Mouse (Mus musculus) Patski (cell line): ENCODE results near the gene Sema3c. TPM values are rescaled to one million over a fixed set of nuclear protein-coding genes. Genes with fewer than 3 reads are reported as not detected.
"Not testable (repeated sequence)": the region's sequence is repeated elsewhere in the genome, so short reads cannot be mapped to it uniquely, and the experiment has no call there.

Source experiments
- ATAC-seq: fragments of 100-300 bp; one replicate; pipeline ENCODE4 v1.8.0; 2021
- CTCF ChIA-PET: fragments of 350-600 bp; sonication (Branson Sonifier 250); formaldehyde crosslinking; loops from one replicate; lab custom pipeline; 2022; ENCODE audit warnings: inconsistent platforms; lab: Charles Lee
- POLR2A ChIA-PET: fragments of 350-600 bp; sonication (Branson Sonifier 250); formaldehyde crosslinking; loops from one replicate; lab custom pipeline; 2022; ENCODE audit warnings: antibody characterized with exemption, inconsistent platforms; lab: Charles Lee
- DNase-seq: peaks from one replicate; pipeline ENCODE4 v3.0.0-alpha.2; 2011; ENCODE audit warnings: low read depth, low spot score
- H3K27me3 ChIP-seq: fragments of 371-371 bp; one replicate; pipeline ENCODE4 v1.5.1; 2021
- CTCF ChIP-seq: fragments of 100-300 bp; IDR thresholded peaks from one replicate; pipeline ENCODE4 v1.5.1; 2021
- in situ Hi-C: fragments of 300-500 bp; cut with MboI; formaldehyde crosslinking; loops from 3 replicates; pipeline ENCODE4 v1.11.1; 2018; ENCODE audit warnings: low pct_unique_long_range_greater_than_20kb, mixed read lengths
- polyA plus RNA-seq: library from polyadenylated mRNA; unstranded; gene quantifications from one replicate; pipeline ENCODE4 v1.2.3, GENCODE M21; 2021

The Sema3c gene
- 36.4 TPM for polyA plus RNA-seq

- TF ChIP-seq CTCF: peak; percentile 75
- ChIA-PET CTCF (interaction anchor here (0.6 to 5.4 kb wide), 4 partner anchors 16 to 626 kb away, joined by 3 to 20 read pairs (median 5); no protein-coding TSS in a partner anchor), POLR2A (no interaction called here)
- peak; percentile 28 for ATAC-seq
- no peaks in the 10 kb centered on the region for H3K27me3 ChIP-seq
- in situ Hi-C loops: loop anchor here (5.0 to 10.0 kb wide), 3 partner anchors 182 to 459 kb away; no protein-coding TSS in a partner anchor
- DNase-seq: peak; percentile 22
These were observed at the start of gene Sema3c for GRCm38 (mm10) chr5:17573694-17574380. Sema3c (plus strand) TSS chr5:17574281.

GRCm38 (mm10) chr5:17531165-17531564, 42.9 kb upstream of the Sema3c start:
- CTCF ChIA-PET, ATAC-seq, in situ Hi-C loops, DNase-seq, H3K27me3 ChIP-seq, POLR2A ChIA-PET: not testable (repeated sequence)

GRCm38 (mm10) chr5:17543141-17543540, 30.9 kb upstream of the Sema3c start:
- no peak for ATAC-seq
- POLR2A ChIA-PET: no interaction called here

GRCm38 (mm10) chr5:17544904-17545449, 29.1 kb upstream of the Sema3c start:
- ATAC-seq: no peak
- in situ Hi-C loops: no loop called here
- no peaks in the 10 kb centered on the region for H3K27me3 ChIP-seq
- ChIA-PET CTCF (no interaction called here), POLR2A (no interaction called here)
- DNase-seq: no peak
- TF ChIP-seq CTCF: no peak

More at GRCm38 (mm10) chr5:17543141-17543540, 30.9 kb upstream of the Sema3c start:
- no peak for TF ChIP-seq CTCF
- H3K27me3 ChIP-seq: no peaks in the 10 kb centered on the region
- in situ Hi-C loops: no loop called here
- DNase-seq: no peak
- CTCF ChIA-PET: interaction anchor here (1.1 kb wide), 2 partner anchors 9 to 14 kb away, joined by 3 read pairs; no protein-coding TSS in a partner anchor

GRCm38 (mm10) chr5:17551693-17552092, 22.4 kb upstream of the Sema3c start:
- POLR2A ChIA-PET: no interaction called here
- CTCF ChIA-PET: interaction anchor here (1.0 kb wide), 1 partner anchor 8 kb away, joined by 3 read pairs; no protein-coding TSS in a partner anchor
- no peaks in the 10 kb centered on the region for H3K27me3 ChIP-seq
- in situ Hi-C loops: no loop called here
- no peak for DNase-seq
- TF ChIP-seq CTCF: no peak
- no peak for ATAC-seq

GRCm38 (mm10) chr5:17556073-17556473, 18.0 kb upstream of the Sema3c start:
- in situ Hi-C loops: no loop called here
- ChIA-PET POLR2A (interaction anchor here (0.7 kb wide), 1 partner anchor 61 kb away, joined by 3 read pairs; no protein-coding TSS in a partner anchor), CTCF (no interaction called here)
- DNase-seq (peak; percentile 93), ATAC-seq (peak; percentile 100)
- no peak for TF ChIP-seq CTCF
- no peaks in the 10 kb centered on the region for H3K27me3 ChIP-seq

GRCm38 (mm10) chr5:17556715-17557265, 17.3 kb upstream of the Sema3c start:
- POLR2A ChIA-PET: interaction anchor here (0.7 kb wide), 1 partner anchor 62 kb away, joined by 3 read pairs; no protein-coding TSS in a partner anchor

GRCm38 (mm10) chr5:17571571-17571970, 2.5 kb upstream of the Sema3c start:
- no peak for TF ChIP-seq CTCF
- peak; percentile 27 for DNase-seq
- ATAC-seq: no peak
- no peaks in the 10 kb centered on the region for H3K27me3 ChIP-seq
- POLR2A ChIA-PET: interaction anchor here (0.7 kb wide), 1 partner anchor 134 kb away, joined by 4 read pairs; no protein-coding TSS in a partner anchor
- CTCF ChIA-PET: interaction anchor here (1.8 to 5.4 kb wide), 2 partner anchors 13 to 623 kb away, joined by 7 to 20 read pairs; no protein-coding TSS in a partner anchor
- in situ Hi-C loops: loop anchor here (5.0 to 10.0 kb wide), 3 partner anchors 179 to 457 kb away; no protein-coding TSS in a partner anchor

More at GRCm38 (mm10) chr5:17556715-17557265, 17.3 kb upstream of the Sema3c start:
- no peaks in the 10 kb centered on the region for H3K27me3 ChIP-seq
- in situ Hi-C loops: no loop called here
- CTCF ChIA-PET: interaction anchor here (1.0 to 2.7 kb wide), 4 partner anchors 14 to 196 kb away, joined by 3 to 7 read pairs (median 4); partner anchors contain the start of gene Sema3c
- ATAC-seq: no peak
- no peak for TF ChIP-seq CTCF
- peak; percentile 1 for DNase-seq

- DNase-seq: peak; percentile 22
- peak; percentile 57 for TF ChIP-seq CTCF
- in situ Hi-C loops: loop anchor here (5.0 to 25.0 kb wide), 5 partner anchors 182 to 627 kb away; no protein-coding TSS in a partner anchor
- no peaks in the 10 kb centered on the region for H3K27me3 ChIP-seq
- ChIA-PET CTCF (interaction anchor here (0.9 to 5.4 kb wide), 5 partner anchors 17 to 626 kb away, joined by 3 to 20 read pairs (median 4); no protein-coding TSS in a partner anchor), POLR2A (interaction anchor here (0.6 kb wide), 1 partner anchor 619 kb away, joined by 3 read pairs; no protein-coding TSS in a partner anchor)
- peak; percentile 96 for ATAC-seq
These were observed 517 bp downstream of the Sema3c start for GRCm38 (mm10) chr5:17574413-17575182.
